Mouse (Mus musculus) midbrain, embryonic 16.5 days (tissue): Measurements from ENCODE around the gene Cep41. TPM values are rescaled to one million over a fixed set of nuclear protein-coding genes. Genes with fewer than 3 reads are reported as not detected.

Experiments
- ATAC-seq: fragments of 200-750 bp; cut with Nextera tagmentation; 2 replicates; pipeline ENCODE4 v1.8.0; 2017; ENCODE audit warnings: moderate TSS enrichment
- H3K27ac ChIP-seq: fragments of 300-500 bp; sonication (generic); 2 replicates; pipeline ENCODE4 v1.5.1; 2014; ENCODE audit warnings: mild to moderate bottlenecking, low read length, mixed read lengths
- H3K27me3 ChIP-seq: fragments of 300-500 bp; sonication (generic); 2 replicates; pipeline ENCODE4 v1.6.1; 2014; ENCODE audit warnings: low read depth, low read length, mixed read lengths; ENCODE audit not compliant: control insufficient read depth, insufficient read depth
- H3K36me3 ChIP-seq: fragments of 300-500 bp; sonication (generic); 2 replicates; pipeline ENCODE4 v1.6.1; 2014; ENCODE audit warnings: mild to moderate bottlenecking, low read length, moderate library complexity, mixed read lengths; ENCODE audit not compliant: control insufficient read depth, insufficient read depth
- H3K4me1 ChIP-seq: fragments of 300-500 bp; sonication (generic); 2 replicates; pipeline ENCODE4 v1.6.1; 2014; ENCODE audit warnings: mild to moderate bottlenecking, low read length, mixed read lengths; ENCODE audit not compliant: control insufficient read depth, insufficient read depth
- H3K4me2 ChIP-seq: fragments of 300-500 bp; sonication (generic); 2 replicates; pipeline ENCODE4 v1.6.1; 2014; ENCODE audit warnings: mild to moderate bottlenecking, low read length, mixed read lengths
- H3K4me3 ChIP-seq: fragments of 300-500 bp; sonication (generic); 2 replicates; pipeline ENCODE4 v1.5.1; 2014; ENCODE audit warnings: low read depth, mild to moderate bottlenecking, low read length, moderate library complexity, mixed read lengths
- H3K9ac ChIP-seq: fragments of 300-500 bp; sonication (generic); 2 replicates; pipeline ENCODE4 v1.6.1; 2014; ENCODE audit warnings: low read depth, low read length, mixed read lengths
- H3K9me3 ChIP-seq: fragments of 300-500 bp; sonication (generic); replicated peaks from 2 replicates; pipeline ENCODE4 v1.6.1; 2014; ENCODE audit warnings: mild to moderate bottlenecking, low read length, mixed read lengths; ENCODE audit not compliant: control insufficient read depth, poor library complexity, severe bottlenecking
- WGBS: fragments of 180-500 bp; shearing (Covaris S2); extraction: QIAGEN DNeasy Blood & Tissue Kit; methylation state at CpG from one replicate; pipeline ENCODE4 v1.1.7; 2014; 5-methylcytosine and 5-hydroxymethylcytosine counted together
- polyA plus RNA-seq: library from polyadenylated mRNA; unstranded; fragments of >200 nt; fragmentation: Nextera tagmentation; extraction: Ambion mirVana; gene quantifications from 2 replicates; pipeline ENCODE4 v1.2.1, GENCODE M21; 2015

Gene Cep41
- polyA plus RNA-seq, 1 experiment from 2014 or later, result 13.2 TPM

GRCm38 (mm10) chr6:30734988-30735727, 41.6 kb upstream of the Cep41 start:
- H3K4me3 ChIP-seq, result no peak overlapping the region
- H3K4me1 ChIP-seq, result peaks cover 19% of the 10 kb centered on the region
- H3K36me3 ChIP-seq, result no peaks in the 10 kb centered on the region
- H3K27ac ChIP-seq, result peak overlapping the region; percentile 91
- 50% methylated on average over 22 of the region's 22 CpGs for WGBS
- H3K4me2 ChIP-seq, result peak overlapping the region; percentile 19
- H3K27me3 ChIP-seq, result no peaks in the 10 kb centered on the region
- H3K9me3 ChIP-seq, result peaks cover 28% of the 10 kb centered on the region
- no peak for ATAC-seq
- peak overlapping the region; percentile 1; the same call in 1 of the 2 replicates for H3K9ac ChIP-seq

DNA sequence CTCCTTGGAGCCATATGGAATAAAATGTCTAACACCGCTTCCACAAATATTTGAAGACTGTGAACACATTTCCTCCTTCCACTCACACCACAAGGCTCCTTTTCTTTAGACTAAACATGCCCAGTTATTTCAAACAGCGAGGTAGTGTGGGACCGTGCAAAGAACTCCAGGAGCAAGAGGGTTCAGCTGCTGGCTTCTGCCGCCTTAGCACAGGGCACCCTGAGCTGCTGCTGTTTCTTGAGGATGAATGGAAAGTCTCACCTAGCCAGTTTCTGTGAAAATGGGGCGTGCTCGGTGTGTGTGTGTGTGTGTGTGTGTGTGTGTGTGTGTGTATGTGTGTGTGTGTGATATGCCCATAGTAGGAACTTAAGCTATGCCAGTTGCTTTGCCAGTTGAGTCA, 40.9 kb upstream of the Cep41 start:
- WGBS, result 68% methylated on average over 6 of the region's 6 CpGs
- Histone ChIP-seq H3K4me3 (no peak overlapping the region), H3K9ac (0 out of 2 replicates have a peak overlapping the region, but pooled peaks have one; percentile 20), H3K36me3 (no peaks in the 10 kb centered on the region), H3K4me2 (no peak overlapping the region), H3K9me3 (peaks cover 28% of the 10 kb centered on the region), H3K27me3 (no peaks in the 10 kb centered on the region), H3K4me1 (peaks cover 19% of the 10 kb centered on the region), H3K27ac (peak overlapping the region; percentile 33; the same call in 1 of the 2 replicates)
- ATAC-seq, result no peak

- H3K9ac ChIP-seq, result no peak overlapping the region
These were observed 39.1 kb upstream of the Cep41 start for GRCm38 (mm10) chr6:30732571-30733130.

GRCm38 (mm10) chr6:30730301-30730971, 36.9 kb upstream of the Cep41 start:
- WGBS, result 61% methylated on average over 12 of the region's 12 CpGs
- no peaks in the 10 kb centered on the region for H3K27me3 ChIP-seq
- H3K36me3 ChIP-seq, result no peaks in the 10 kb centered on the region
- peaks cover 12% of the 10 kb centered on the region; the same call in 1 of the 2 replicates for H3K4me1 ChIP-seq
- H3K9ac ChIP-seq, result no peak overlapping the region
- H3K27ac ChIP-seq, result no peak overlapping the region
- ATAC-seq, result no peak
- no peak overlapping the region for H3K4me3 ChIP-seq
- no peaks in the 10 kb centered on the region for H3K9me3 ChIP-seq
- H3K4me2 ChIP-seq, result no peak overlapping the region

More at GRCm38 (mm10) chr6:30732571-30733130, 39.1 kb upstream of the Cep41 start:
- 43% methylated on average over 18 of the region's 18 CpGs for WGBS
- Histone ChIP-seq H3K4me1 (peaks cover 19% of the 10 kb centered on the region), H3K4me3 (no peak overlapping the region), H3K9me3 (peaks cover 12% of the 10 kb centered on the region), H3K36me3 (no peaks in the 10 kb centered on the region), H3K4me2 (no peak overlapping the region), H3K27me3 (no peaks in the 10 kb centered on the region), H3K27ac (no peak overlapping the region)
- ATAC-seq, result no peak

- H3K4me3 ChIP-seq, result no peak within 1 kb of the TSS
- 62% methylated on average over 7 of the region's 7 CpGs for WGBS
- no peaks in the 10 kb centered on the region for H3K9me3 ChIP-seq
- H3K27ac ChIP-seq, result peak within 1 kb of the TSS; percentile 89
- no peak for ATAC-seq
- no peak within 1 kb of the TSS for H3K9ac ChIP-seq
- H3K4me1 ChIP-seq, result peaks cover 23% of the 10 kb centered on the region
- no peaks in the 10 kb centered on the region for H3K36me3 ChIP-seq
- no peaks in the 10 kb centered on the region for H3K27me3 ChIP-seq
- H3K4me2 ChIP-seq, result no peak within 1 kb of the TSS
These were observed 29.8 kb upstream of the Cep41 start, which contains the start of gene Mest for GRCm38 (mm10) chr6:30723331-30723730. TSS of gene Mest (plus strand) at chr6:30723547.

DNA sequence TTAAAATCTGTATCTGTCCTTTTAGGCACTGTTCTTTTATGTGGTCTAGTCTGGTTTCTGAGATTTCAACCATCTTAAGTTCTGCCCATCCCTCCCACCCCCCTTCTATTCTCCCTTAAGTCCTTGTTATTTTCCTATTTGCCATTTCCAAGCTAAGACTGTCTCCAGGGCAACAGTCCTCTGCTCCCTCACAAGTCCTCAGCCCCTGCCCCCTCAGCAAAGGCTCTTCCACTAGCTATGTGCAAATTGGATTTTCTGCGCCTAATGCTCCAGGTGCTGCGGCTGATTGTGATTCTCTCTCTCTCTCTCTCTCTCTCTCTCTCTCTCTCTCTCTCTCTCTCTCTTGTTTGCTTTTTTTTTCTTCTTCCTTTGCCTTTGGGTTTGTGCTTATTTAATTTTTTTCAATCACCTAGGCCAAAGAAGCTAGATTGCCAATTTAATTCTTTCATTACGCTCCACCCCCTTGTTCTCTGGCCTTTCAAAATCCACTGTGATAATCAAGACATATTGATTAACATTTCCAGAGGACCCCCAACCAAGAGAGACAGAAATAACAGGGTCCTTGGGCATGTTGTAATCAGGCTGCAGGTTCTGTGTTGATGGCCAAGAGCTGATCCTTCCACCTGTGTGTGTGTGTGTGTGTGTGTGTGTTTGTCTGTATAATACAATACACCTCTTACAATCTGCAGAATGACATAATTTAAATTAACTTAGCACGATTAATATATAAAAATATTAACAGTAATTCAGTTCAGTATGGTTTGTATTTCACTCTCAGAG, 29.0 kb upstream of the Cep41 start:
- Histone ChIP-seq H3K9ac (no peak overlapping the region), H3K36me3 (no peaks in the 10 kb centered on the region), H3K4me1 (peaks cover 23% of the 10 kb centered on the region), H3K4me3 (no peak overlapping the region), H3K9me3 (no peaks in the 10 kb centered on the region), H3K4me2 (no peak overlapping the region), H3K27me3 (no peaks in the 10 kb centered on the region), H3K27ac (peak overlapping the region; percentile 89)
- 26% methylated on average over 4 of the region's 4 CpGs for WGBS
- ATAC-seq, result peak; percentile 97

DNA sequence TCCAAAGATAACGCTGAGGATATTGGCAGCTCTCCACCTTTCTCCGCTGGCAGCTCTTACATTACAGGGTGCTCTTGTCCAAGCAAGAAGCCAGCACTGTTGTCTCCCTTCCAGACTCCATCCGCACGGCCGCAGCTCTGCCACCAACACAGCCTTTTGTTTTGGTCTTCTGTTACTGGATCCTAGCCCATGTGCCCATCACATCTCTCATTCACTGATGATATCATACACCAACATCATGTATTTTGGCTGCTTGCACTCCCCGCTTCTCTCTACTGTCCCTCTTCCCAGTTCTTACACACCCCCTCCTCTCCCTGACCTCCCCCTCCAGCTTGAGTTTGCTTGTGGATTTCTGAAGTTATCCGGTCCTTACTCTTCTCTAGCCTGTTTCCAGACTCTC, 23.2 kb upstream of the Cep41 start:
- H3K4me1 ChIP-seq, result peaks cover 7% of the 10 kb centered on the region
- H3K9me3 ChIP-seq, result no peaks in the 10 kb centered on the region
- ATAC-seq, result no peak
- no peak overlapping the region for H3K9ac ChIP-seq
- no peaks in the 10 kb centered on the region for H3K36me3 ChIP-seq
- whole genome bisulfite sequencing, result 79% methylated on average over 7 of the region's 7 CpGs
- no peak overlapping the region for H3K4me2 ChIP-seq
- no peak overlapping the region for H3K4me3 ChIP-seq
- no peaks in the 10 kb centered on the region for H3K27me3 ChIP-seq
- no peak overlapping the region for H3K27ac ChIP-seq

DNA sequence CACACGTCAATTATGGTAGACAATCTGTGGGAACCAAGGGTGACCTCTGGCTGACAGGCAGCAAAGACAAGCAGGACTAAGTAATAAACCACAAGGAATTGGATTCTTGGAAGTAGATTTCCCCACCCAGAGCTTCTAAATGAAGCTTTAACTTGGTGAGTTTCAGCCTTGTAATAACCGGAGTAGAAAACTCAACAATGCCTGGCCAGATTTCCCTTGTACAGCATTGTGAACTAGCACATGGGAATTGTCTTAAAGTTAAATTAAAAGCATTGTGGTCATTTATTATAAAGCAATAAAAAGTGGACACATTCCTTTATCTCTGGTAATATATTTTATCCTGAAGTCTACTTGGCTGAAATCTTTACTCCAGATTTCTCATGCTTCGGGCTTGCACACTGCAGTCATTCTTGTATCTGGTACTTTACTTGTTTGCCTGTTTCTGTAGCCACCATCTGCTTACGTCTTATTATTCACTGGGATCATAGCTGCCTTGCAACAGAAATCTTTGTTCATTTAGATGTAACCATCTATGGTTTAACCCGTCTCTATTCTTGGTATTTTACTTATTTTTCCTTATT, 21.4 kb upstream of the Cep41 start:
- Histone ChIP-seq H3K4me1 (no peaks in the 10 kb centered on the region), H3K9ac (no peak overlapping the region), H3K27ac (no peak overlapping the region), H3K36me3 (no peaks in the 10 kb centered on the region), H3K27me3 (no peaks in the 10 kb centered on the region), H3K4me2 (no peak overlapping the region), H3K4me3 (no peak overlapping the region), H3K9me3 (no peaks in the 10 kb centered on the region)
- ATAC-seq, result no peak
- WGBS, result 85% methylated on average over 5 of the region's 5 CpGs
